Mouse (Mus musculus) lung, postnatal 25 days (tissue): Measurements from ENCODE around the gene Acer3.
A peak's percentile ranks its signal among the peaks of the same experiment; 100 is the strongest.

Source experiments
- DNase-seq: peaks from one replicate; pipeline ENCODE4 v3.0.0; 2022; ENCODE audit warnings: low spot score

Gene Acer3

GRCm38 (mm10) chr7:98177929-98178559, 143.0 kb downstream of the Acer3 start, which contains the start of gene Capn5:
Capn5 (minus strand) TSS chr7:98178274.
- peak; percentile 60 for DNase-seq

GRCm38 (mm10) chr7:98177566-98177928, 143.5 kb downstream of the Acer3 start:
- no peak for DNase-seq

GRCm38 (mm10) chr7:98177071-98177485, 143.9 kb downstream of the Acer3 start:
- no peak for DNase-seq

GRCm38 (mm10) chr7:98176322-98177070, 144.5 kb downstream of the Acer3 start:
- no peak for DNase-seq

GRCm38 (mm10) chr7:98174883-98175755, 145.9 kb downstream of the Acer3 start:
- no peak for DNase-seq

GRCm38 (mm10) chr7:98173408-98173807, 147.6 kb downstream of the Acer3 start:
- no peak for DNase-seq

- DNase-seq, result no peak
Observed at GRCm38 (mm10) chr7:98172661-98173060, 148.3 kb downstream of the Acer3 start.

- peak; percentile 60 for DNase-seq
Observed at GRCm38 (mm10) chr7:98171141-98172073, 149.6 kb downstream of the Acer3 start.

GRCm38 (mm10) chr7:98164999-98165528, 155.9 kb downstream of the Acer3 start:
- peak; percentile 46 for DNase-seq

GRCm38 (mm10) chr7:98164382-98164998, 156.5 kb downstream of the Acer3 start:
- DNase-seq, result no peak

- DNase-seq, result peak; percentile 30
Observed at GRCm38 (mm10) chr7:98163700-98164099, 157.3 kb downstream of the Acer3 start.

GRCm38 (mm10) chr7:98162239-98162638, 158.8 kb downstream of the Acer3 start:
- DNase-seq, result no peak

GRCm38 (mm10) chr7:98160041-98160740, 160.8 kb downstream of the Acer3 start:
- DNase-seq, result peak; percentile 37

GRCm38 (mm10) chr7:98158481-98158880, 162.5 kb downstream of the Acer3 start:
- DNase-seq, result peak; percentile 81

- no peak for DNase-seq
Observed at GRCm38 (mm10) chr7:98157636-98158332, 163.2 kb downstream of the Acer3 start.
